Mouse (Mus musculus) liver, postnatal 0 days (tissue): ENCODE data around the gene Lyst. TPM values are rescaled to one million over a fixed set of nuclear protein-coding genes. Genes with fewer than 3 reads are reported as not detected.

Source experiments
- ATAC-seq: fragments of 200-750 bp; cut with Nextera tagmentation; 2 replicates; pipeline ENCODE4 v1.8.0; 2017; ENCODE audit warnings: mild to moderate bottlenecking, moderate library complexity
- DNase-seq: peaks from one replicate; pipeline ENCODE4 v3.0.0-alpha.2; 2016
- H3K27ac ChIP-seq: fragments of 300-500 bp; sonication (generic); 2 replicates; pipeline ENCODE4 v1.5.1; 2014; ENCODE audit warnings: antibody characterized with exemption, moderate library complexity, mild to moderate bottlenecking, low read depth
- H3K27me3 ChIP-seq: fragments of 300-500 bp; sonication (generic); 2 replicates; pipeline ENCODE4 v1.6.1; 2014; ENCODE audit warnings: low read length, control low read depth, mixed read lengths; ENCODE audit not compliant: insufficient read depth
- H3K36me3 ChIP-seq: fragments of 300-500 bp; sonication (generic); replicated peaks from 2 replicates; pipeline ENCODE4 v1.6.1; 2014; ENCODE audit warnings: mild to moderate bottlenecking, control low read depth, low read length, moderate library complexity, mixed read lengths; ENCODE audit not compliant: insufficient read depth
- H3K4me1 ChIP-seq: fragments of 300-500 bp; sonication (generic); 2 replicates; pipeline ENCODE4 v1.6.1; 2014; ENCODE audit warnings: antibody characterized with exemption, mild to moderate bottlenecking, control low read depth; ENCODE audit not compliant: insufficient read depth
- H3K4me2 ChIP-seq: fragments of 300-500 bp; sonication (generic); 2 replicates; pipeline ENCODE4 v1.6.1; 2014; ENCODE audit warnings: low read depth, mild to moderate bottlenecking, low read length, moderate library complexity, mixed read lengths
- H3K4me3 ChIP-seq: fragments of 300-500 bp; sonication (generic); 2 replicates; pipeline ENCODE4 v1.5.1; 2014; ENCODE audit warnings: low read depth, low read length
- H3K9ac ChIP-seq: fragments of 300-500 bp; sonication (generic); replicated peaks from 2 replicates; pipeline ENCODE4 v1.6.1; 2014; ENCODE audit warnings: mild to moderate bottlenecking, moderate library complexity
- H3K9me3 ChIP-seq: fragments of 300-500 bp; sonication (generic); 2 replicates; pipeline ENCODE4 v1.6.1; 2016; ENCODE audit warnings: mild to moderate bottlenecking, control low read depth, low read length, mixed read lengths
- CTCF ChIP-seq: sonication (generic); IDR thresholded peaks from 2 replicates; pipeline ENCODE4 v1.5.1; 2016; ENCODE audit warnings: antibody characterized with exemption, low read depth
- EP300 ChIP-seq: IDR thresholded peaks from 2 replicates; pipeline ENCODE4 v1.6.1; 2016; ENCODE audit warnings: antibody characterized with exemption, low read depth, mild to moderate bottlenecking
- WGBS: fragments of 180-500 bp; shearing (Covaris S2); extraction: QIAGEN DNeasy Blood & Tissue Kit; methylation state at CpG from one replicate; pipeline ENCODE4 v1.1.7; 2014; ENCODE audit not compliant: insufficient replicate concordance; 5-methylcytosine and 5-hydroxymethylcytosine counted together
- polyA plus RNA-seq: library from polyadenylated mRNA; unstranded; fragments of >200 nt; fragmentation: Nextera tagmentation; extraction: Ambion mirVana; gene quantifications from 2 replicates; pipeline ENCODE4 v1.2.1, GENCODE M21; 2015

Gene Lyst
- polyA plus RNA-seq, 1 experiment from 2014 or later = 5.6 TPM

DNA sequence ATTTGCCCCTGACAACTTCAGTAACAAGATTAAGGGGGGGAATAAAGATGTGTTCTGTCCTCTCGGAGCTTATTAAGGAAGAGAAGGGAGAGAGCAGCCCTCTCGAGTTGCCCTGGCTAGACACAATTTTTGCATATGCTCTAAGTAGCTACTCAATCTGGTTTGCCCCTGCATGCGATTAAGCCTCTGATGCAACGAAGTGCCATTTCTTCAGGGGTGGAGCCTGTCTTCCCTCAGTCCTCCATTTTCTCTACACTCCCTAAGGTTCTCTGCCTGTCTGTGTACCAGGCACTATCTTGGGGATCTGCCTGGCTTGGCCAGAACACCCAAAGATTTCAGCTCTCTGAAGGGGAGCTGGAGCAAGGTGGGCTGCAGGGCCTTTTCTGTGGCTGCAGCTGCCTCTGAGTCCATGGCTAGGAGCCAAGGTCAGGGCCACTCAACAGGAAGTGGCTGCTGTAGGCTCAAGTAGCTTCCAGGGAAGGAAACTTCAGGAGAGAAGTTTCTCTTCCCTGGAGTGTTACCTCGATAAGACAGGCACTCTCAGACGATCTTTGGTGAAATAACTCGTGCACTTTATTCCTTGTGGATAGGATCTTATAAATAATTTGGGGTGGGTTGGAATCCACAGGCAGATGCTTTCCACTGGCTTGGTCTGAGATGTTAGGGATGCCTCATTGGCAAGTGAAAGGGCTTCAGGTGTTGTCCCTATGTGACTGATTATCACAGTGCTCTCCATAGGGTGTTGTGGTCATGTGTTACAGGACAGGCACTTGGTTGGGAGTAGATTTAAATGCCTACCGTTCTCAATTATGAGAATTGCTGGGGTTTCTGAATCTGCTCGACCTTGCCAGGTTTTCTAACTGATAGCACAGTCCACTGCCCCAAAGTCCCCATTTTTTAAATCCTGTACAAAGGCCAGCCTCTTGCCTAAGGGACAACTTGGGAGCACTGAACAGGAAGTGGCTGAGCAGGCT, 40.2 kb upstream of the Lyst start:
- Histone ChIP-seq H3K4me3 (no peak overlapping the region), H3K27ac (no peak overlapping the region), H3K9me3 (no peaks in the 10 kb centered on the region), H3K27me3 (no peaks in the 10 kb centered on the region), H3K36me3 (no peaks in the 10 kb centered on the region), H3K9ac (no peak overlapping the region), H3K4me2 (no peak overlapping the region), H3K4me1 (no peaks in the 10 kb centered on the region)
- ATAC-seq (no peak), DNase-seq (no peak)
- TF ChIP-seq CTCF (no peak), EP300 (no peak)
- WGBS = 62% methylated on average over 9 of the region's 9 CpGs

DNA sequence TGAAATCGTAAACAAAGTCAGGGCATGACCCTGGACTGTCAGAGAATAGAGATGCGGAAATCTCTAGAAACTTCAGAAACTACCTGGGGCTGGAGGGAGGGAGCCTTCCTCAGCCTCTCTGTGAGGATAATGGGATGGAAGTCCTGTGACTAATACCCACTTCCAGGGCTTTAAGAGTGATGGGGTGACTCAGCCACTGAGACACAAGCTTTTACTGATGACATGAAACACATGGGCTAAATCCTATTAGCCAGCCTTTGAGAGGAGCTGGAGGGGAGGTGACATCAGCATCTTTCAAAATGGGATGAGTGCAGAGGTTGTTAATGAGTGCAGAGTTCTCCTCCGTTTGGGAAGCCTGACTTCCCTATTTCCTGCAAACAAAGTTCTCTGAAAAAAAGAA, 38.2 kb upstream of the Lyst start:
- Histone ChIP-seq H3K4me1 (no peaks in the 10 kb centered on the region), H3K27ac (no peak overlapping the region), H3K4me2 (no peak overlapping the region), H3K4me3 (no peak overlapping the region), H3K9ac (no peak overlapping the region), H3K36me3 (no peaks in the 10 kb centered on the region), H3K27me3 (no peaks in the 10 kb centered on the region), H3K9me3 (no peaks in the 10 kb centered on the region)
- WGBS = 65% methylated on average over 3 of the region's 3 CpGs
- TF ChIP-seq EP300 (no peak), CTCF (no peak)
- ATAC-seq (no peak), DNase-seq (no peak)

DNA sequence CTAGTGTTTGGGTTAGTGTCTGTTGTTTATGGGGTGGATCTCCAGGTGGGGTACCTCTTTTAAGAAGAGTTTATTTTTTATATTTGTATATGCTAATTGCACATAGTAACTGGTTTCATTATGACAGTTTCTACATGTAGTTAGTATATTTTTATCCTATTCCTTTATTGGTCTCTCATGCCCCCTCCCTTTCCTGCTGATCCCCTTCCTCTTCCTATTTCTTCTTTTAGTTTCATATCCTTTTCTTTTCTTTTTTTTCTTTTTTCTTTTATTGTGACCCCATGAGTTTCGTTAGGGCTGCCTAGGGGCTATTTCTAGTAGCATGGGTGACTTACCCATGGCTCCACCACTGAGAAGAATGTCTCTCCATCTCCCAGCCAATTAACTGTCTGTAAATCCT, 36.5 kb upstream of the Lyst start:
- H3K4me3 ChIP-seq = no peak overlapping the region
- no peak overlapping the region for H3K27ac ChIP-seq
- no peaks in the 10 kb centered on the region for H3K27me3 ChIP-seq
- TF ChIP-seq CTCF (no peak), EP300 (no peak)
- WGBS = 39% methylated on average over 1 of the region's 1 CpGs
- no peaks in the 10 kb centered on the region for H3K36me3 ChIP-seq
- H3K4me1 ChIP-seq = peaks cover 4% of the 10 kb centered on the region; the same call in 1 of the 2 replicates
- no peak for ATAC-seq
- H3K4me2 ChIP-seq = no peak overlapping the region
- DNase-seq = no peak
- H3K9me3 ChIP-seq = no peaks in the 10 kb centered on the region
- H3K9ac ChIP-seq = no peak overlapping the region

DNA sequence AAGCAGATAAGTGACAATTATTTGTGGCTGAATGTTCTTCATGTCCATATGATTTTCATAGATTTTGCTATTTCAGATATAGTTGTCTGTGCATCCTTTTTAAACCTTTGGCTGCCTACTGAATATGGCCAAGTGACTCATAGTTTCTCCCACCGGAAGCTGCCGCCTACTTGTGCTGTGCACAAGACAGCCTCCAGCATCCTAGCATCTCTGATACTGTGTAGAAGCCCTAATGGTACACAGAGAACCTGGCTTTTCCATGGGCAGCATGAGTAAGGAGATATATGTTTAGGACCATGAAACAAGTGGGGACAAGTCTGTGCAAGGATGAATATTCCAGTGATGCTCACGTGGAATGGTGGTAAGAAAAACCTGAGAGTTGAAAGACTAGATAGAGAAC, 35.0 kb upstream of the Lyst start:
- TF ChIP-seq CTCF = no peak
- no peak for TF ChIP-seq EP300
- Histone ChIP-seq H3K4me1 (peaks cover 5% of the 10 kb centered on the region; the same call in 1 of the 2 replicates), H3K27me3 (no peaks in the 10 kb centered on the region), H3K27ac (no peak overlapping the region), H3K4me2 (no peak overlapping the region), H3K36me3 (no peaks in the 10 kb centered on the region), H3K9ac (no peak overlapping the region), H3K4me3 (no peak overlapping the region), H3K9me3 (no peaks in the 10 kb centered on the region)
- ATAC-seq = no peak
- no peak for DNase-seq
- WGBS = 87% methylated on average over 3 of the region's 3 CpGs

DNA sequence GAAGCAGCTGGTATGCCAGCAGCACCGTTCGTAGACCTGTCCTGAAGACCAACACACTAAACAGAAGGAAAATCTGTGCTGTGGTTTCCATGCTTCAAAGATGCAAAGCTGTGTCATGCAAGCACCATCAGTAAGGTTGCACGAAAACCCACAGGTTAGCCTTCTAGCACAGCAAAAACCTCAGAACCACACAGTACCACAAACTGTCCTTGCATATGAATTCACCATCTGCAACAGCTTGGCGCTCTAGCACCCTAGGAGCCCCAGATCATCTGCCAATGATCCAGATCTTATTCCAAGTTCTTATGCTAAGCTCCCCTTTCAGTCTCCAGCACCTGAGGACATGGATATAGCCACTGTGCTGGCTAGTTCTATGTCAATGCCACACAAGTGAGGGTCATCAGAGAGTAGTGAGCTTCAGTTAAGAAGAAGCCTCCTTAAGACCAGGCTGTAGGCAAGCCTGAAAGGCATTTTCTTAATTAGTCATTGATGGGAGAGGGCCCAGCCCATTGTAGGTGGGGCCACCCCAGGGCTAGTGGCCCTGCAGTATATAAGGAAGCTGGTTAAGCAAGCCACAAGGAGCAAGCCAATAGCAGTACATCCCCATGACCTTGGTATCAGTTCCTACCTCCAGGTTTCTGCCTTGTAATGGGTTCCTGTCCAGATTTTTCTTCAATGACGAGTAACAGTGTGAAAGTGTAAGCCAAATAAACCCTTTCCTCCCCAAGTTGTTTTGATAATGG, 33.0 kb upstream of the Lyst start:
- no peak overlapping the region for H3K4me3 ChIP-seq
- no peak for ATAC-seq

GRCm38 (mm10) chr13:13558251-13558650, 31.9 kb upstream of the Lyst start:
- Histone ChIP-seq H3K27me3 (no peaks in the 10 kb centered on the region), H3K4me1 (peaks cover 5% of the 10 kb centered on the region; the same call in 1 of the 2 replicates), H3K4me2 (no peak overlapping the region), H3K9me3 (no peaks in the 10 kb centered on the region), H3K36me3 (no peaks in the 10 kb centered on the region), H3K9ac (no peak overlapping the region), H3K4me3 (no peak overlapping the region), H3K27ac (peak overlapping the region; percentile 71; the same call in 1 of the 2 replicates)
- 57% methylated on average over 2 of the region's 2 CpGs for WGBS
- no peak for ATAC-seq
- no peak for DNase-seq
- TF ChIP-seq CTCF = no peak
- TF ChIP-seq EP300 = no peak

More for the DNA sequence above, 33.0 kb upstream of the Lyst start:
- TF ChIP-seq CTCF (no peak), EP300 (no peak)
- DNase-seq = no peak
- Histone ChIP-seq H3K9ac (no peak overlapping the region), H3K4me1 (peaks cover 5% of the 10 kb centered on the region; the same call in 1 of the 2 replicates), H3K36me3 (no peaks in the 10 kb centered on the region), H3K9me3 (no peaks in the 10 kb centered on the region), H3K27me3 (no peaks in the 10 kb centered on the region), H3K4me2 (no peak overlapping the region), H3K27ac (no peak overlapping the region)
- WGBS = 63% methylated on average over 5 of the region's 5 CpGs
